Mouse (Mus musculus) erythroblast, embryonic 14.5 days (primary cell): ENCODE data around the gene Gadd45g.

Experiments
- GATA1 ChIP-seq: IDR thresholded peaks from 2 replicates; pipeline ENCODE4 v1.6.1; 2012; ENCODE audit warnings: low read length, inconsistent platforms, mixed read lengths
- TAL1 ChIP-seq: IDR thresholded peaks from 3 replicates; pipeline ENCODE4 v1.6.1; 2012; ENCODE audit warnings: low read length, inconsistent platforms, mixed read lengths

DNA sequence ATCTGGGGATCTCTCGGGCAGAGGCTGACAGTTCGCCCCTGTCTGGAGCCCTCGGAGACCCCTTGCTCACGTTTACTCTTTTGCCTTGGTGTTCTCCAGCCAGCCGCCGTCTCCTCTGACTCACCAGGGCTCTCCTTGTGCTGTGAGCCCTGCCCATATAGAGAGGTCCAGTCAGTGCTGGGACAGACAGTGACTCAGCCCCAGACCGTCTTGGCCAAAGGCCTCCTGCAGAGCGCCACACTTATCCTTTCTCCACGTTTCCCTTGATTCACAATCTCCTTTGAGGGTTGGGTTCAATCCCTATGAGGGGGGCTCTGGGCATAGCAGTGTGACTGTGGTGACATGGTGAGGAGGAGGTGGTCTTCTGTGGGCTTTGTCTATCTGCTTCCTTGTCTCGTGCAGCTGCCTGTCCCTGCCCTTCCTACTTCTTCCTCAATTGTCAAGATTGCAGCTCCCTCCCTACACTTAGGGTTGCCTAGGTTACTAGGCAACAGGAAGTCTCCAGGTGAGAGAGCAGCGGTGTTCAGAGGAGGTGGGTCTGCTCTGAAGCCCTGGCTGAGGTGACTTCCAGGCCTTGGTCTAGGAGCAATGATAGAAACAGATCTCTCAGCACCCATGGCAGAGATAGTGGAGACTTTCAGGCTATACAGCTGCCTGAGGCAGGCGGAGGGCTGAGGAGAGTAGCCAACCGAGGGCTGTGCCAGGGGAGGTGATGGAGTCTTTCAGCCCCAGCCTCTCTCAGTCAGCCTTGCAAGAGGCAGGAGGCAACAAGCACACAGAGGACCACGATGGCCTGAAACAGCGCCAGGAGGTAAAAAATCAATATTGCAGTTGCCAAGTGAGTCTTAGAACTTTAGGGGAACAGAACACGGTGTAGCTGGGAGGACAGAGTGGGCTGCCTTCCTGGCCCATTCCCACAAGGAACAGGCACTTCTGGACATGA lies 7.1 kb downstream of the Gadd45g start:
- TF ChIP-seq TAL1 (no peak), GATA1 (no peak)
